Mouse (Mus musculus) intestine, embryonic 14.5 days (tissue): Measurements from ENCODE around the gene Pum2. TPM values are rescaled to one million over a fixed set of nuclear protein-coding genes. Genes with fewer than 3 reads are reported as not detected.

Experiments used
- ATAC-seq: fragments of 200-750 bp; cut with Nextera tagmentation; replicated peaks from 2 replicates; pipeline ENCODE4 v1.8.0; 2017; ENCODE audit warnings: low read depth, moderate number of reproducible peaks, moderate TSS enrichment, moderate library complexity; ENCODE audit not compliant: low FRiP score, low TSS enrichment
- DNase-seq: peaks from one replicate; pipeline ENCODE4 v3.0.0-alpha.2; 2018; ENCODE audit warnings: low spot score
- H3K27ac ChIP-seq: fragments of 300-500 bp; sonication (generic); 2 replicates; pipeline ENCODE4 v1.5.1; 2014; ENCODE audit warnings: low read depth, mild to moderate bottlenecking, control low read depth
- H3K27me3 ChIP-seq: fragments of 300-500 bp; sonication (generic); replicated peaks from 2 replicates; pipeline ENCODE4 v1.6.1; 2014; ENCODE audit warnings: low read length, control low read depth; ENCODE audit not compliant: control insufficient read depth, insufficient read depth
- H3K36me3 ChIP-seq: fragments of 300-500 bp; sonication (generic); 2 replicates; pipeline ENCODE4 v1.6.1; 2014; ENCODE audit warnings: low read length, control low read depth; ENCODE audit not compliant: control insufficient read depth, insufficient read depth
- H3K4me1 ChIP-seq: fragments of 300-500 bp; sonication (generic); replicated peaks from 2 replicates; pipeline ENCODE4 v1.6.1; 2014; ENCODE audit warnings: low read length, control low read depth, mixed read lengths; ENCODE audit not compliant: control insufficient read depth, insufficient read depth
- H3K4me2 ChIP-seq: fragments of 300-500 bp; sonication (generic); 2 replicates; pipeline ENCODE4 v1.6.1; 2014; ENCODE audit warnings: low read length
- H3K4me3 ChIP-seq: fragments of 300-500 bp; sonication (generic); 2 replicates; pipeline ENCODE4 v1.5.1; 2014; ENCODE audit warnings: low read depth, low read length, control low read depth, mixed read lengths
- H3K9ac ChIP-seq: fragments of 300-500 bp; sonication (generic); 2 replicates; pipeline ENCODE4 v1.6.1; 2014; ENCODE audit warnings: mild to moderate bottlenecking, low read length
- H3K9me3 ChIP-seq: fragments of 300-500 bp; sonication (generic); 2 replicates; pipeline ENCODE4 v1.6.1; 2016; ENCODE audit warnings: low read length, control low read depth; ENCODE audit not compliant: control insufficient read depth
- WGBS: fragments of 180-500 bp; shearing (Covaris S2); extraction: QIAGEN DNeasy Blood & Tissue Kit; methylation state at CpG from one replicate; pipeline ENCODE4 v1.1.7; 2014; 5-methylcytosine and 5-hydroxymethylcytosine counted together
- polyA plus RNA-seq: library from polyadenylated mRNA; unstranded; fragments of >200 nt; fragmentation: Nextera tagmentation; extraction: Ambion mirVana; gene quantifications from 2 replicates; pipeline ENCODE4 v1.2.1, GENCODE M21; 2014

Pum2 gene
- polyA plus RNA-seq, 1 experiment from 2014 or later = 59.2 TPM

DNA sequence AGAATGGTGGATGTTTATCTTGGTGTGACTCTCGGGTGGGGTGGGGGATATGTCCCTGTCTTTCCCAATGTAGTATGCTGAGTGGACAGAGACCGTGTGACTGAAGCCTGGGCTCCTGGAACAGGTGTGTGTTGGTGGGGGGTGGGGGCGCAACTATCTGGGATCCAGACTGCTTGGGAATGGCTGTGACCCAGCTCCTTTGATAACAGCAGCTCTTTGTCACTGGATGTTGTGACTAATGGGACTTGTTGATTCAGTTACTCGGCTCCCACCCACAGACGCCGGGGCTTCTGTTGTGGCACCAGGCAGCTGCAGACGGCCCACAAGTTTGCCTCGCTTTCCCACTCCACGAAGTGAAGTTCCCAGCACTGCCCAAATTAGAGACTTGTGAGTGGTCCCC, 110.3 kb downstream of the Pum2 start:
- 58% methylated on average over 9 of the region's 9 CpGs for WGBS
- no peak overlapping the region for H3K27ac ChIP-seq
- H3K9ac ChIP-seq = no peak overlapping the region
- no peak for ATAC-seq
- peaks cover 13% of the 10 kb centered on the region; the same call in 1 of the 2 replicates for H3K4me1 ChIP-seq
- no peak overlapping the region for H3K4me2 ChIP-seq
- DNase-seq = no peak
- H3K9me3 ChIP-seq = no peaks in the 10 kb centered on the region
- H3K27me3 ChIP-seq = no peaks in the 10 kb centered on the region
- no peak overlapping the region for H3K4me3 ChIP-seq
- no peaks in the 10 kb centered on the region for H3K36me3 ChIP-seq

DNA sequence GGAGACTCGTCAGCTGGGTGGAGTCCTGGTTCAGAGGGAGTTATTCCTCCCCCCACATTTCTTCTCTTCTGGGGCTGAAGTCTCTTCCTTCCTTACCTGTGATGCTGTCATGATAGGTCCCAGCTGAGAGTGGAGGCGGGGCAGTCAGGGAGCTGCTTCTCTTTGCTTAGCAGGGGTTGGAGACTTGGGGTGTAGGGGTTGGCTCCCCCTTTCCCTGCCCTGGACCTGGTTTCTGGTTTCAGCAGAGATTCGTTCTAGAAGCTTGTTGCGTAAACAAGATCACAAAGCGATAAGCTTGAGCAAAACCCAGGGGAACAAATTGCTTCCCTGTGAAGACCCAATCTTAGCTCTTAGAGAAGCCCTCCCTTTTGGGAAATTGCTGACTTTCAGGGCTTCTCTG, 112.5 kb downstream of the Pum2 start:
- Histone ChIP-seq H3K4me1 (peaks cover 2% of the 10 kb centered on the region; the same call in 1 of the 2 replicates), H3K4me2 (no peak overlapping the region), H3K9me3 (no peaks in the 10 kb centered on the region), H3K27me3 (no peaks in the 10 kb centered on the region), H3K4me3 (no peak overlapping the region), H3K27ac (no peak overlapping the region), H3K36me3 (peaks cover 20% of the 10 kb centered on the region), H3K9ac (no peak overlapping the region)
- DNase-seq = no peak
- 50% methylated on average over 5 of the region's 5 CpGs for WGBS
- ATAC-seq = no peak

- Histone ChIP-seq H3K27ac (no peak overlapping the region), H3K36me3 (peaks cover 26% of the 10 kb centered on the region), H3K4me1 (no peaks in the 10 kb centered on the region; the same call in 1 of the 2 replicates), H3K9me3 (no peaks in the 10 kb centered on the region), H3K27me3 (no peaks in the 10 kb centered on the region), H3K4me3 (no peak overlapping the region), H3K9ac (no peak overlapping the region), H3K4me2 (no peak overlapping the region)
- DNase-seq (no peak), ATAC-seq (no peak)
- WGBS = 82% methylated on average over 12 of the region's 12 CpGs
These were observed 113.2 kb downstream of the Pum2 start for GRCm38 (mm10) chr12:8786984-8787730.

- no peak for DNase-seq
These were observed 114.5 kb downstream of the Pum2 start for GRCm38 (mm10) chr12:8788469-8788868.

DNA sequence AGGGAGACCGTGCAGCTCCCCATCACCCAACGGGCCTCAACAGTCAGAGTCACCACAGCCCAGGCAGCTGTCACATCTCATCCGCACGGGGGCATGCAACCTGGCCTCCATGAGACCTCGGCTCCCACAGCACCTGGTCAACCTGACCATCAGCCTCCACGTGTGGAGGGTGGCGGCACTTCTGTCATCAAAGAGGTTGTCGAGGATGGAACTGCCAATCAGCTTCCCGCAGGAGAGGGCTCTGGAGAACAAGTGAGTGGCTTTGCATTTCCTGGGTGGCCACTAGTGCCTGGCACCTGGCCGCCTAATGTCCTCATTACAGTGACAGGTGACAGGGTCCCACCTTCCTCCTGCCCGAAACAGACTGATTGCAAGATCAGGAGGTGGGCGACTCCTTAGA, 116.7 kb downstream of the Pum2 start:
- DNase-seq = no peak
- WGBS = 90% methylated on average over 12 of the region's 12 CpGs
- H3K36me3 ChIP-seq = peaks cover 51% of the 10 kb centered on the region

More at GRCm38 (mm10) chr12:8788469-8788868, 114.5 kb downstream of the Pum2 start:
- H3K27ac ChIP-seq = no peak overlapping the region
- no peak overlapping the region for H3K4me2 ChIP-seq
- H3K36me3 ChIP-seq = peaks cover 39% of the 10 kb centered on the region
- H3K27me3 ChIP-seq = no peaks in the 10 kb centered on the region
- no peak overlapping the region for H3K4me3 ChIP-seq
- ATAC-seq = no peak
- no peak overlapping the region for H3K9ac ChIP-seq
- WGBS = 82% methylated on average over 3 of the region's 3 CpGs
- H3K9me3 ChIP-seq = no peaks in the 10 kb centered on the region
- no peaks in the 10 kb centered on the region; the same call in 1 of the 2 replicates for H3K4me1 ChIP-seq

GRCm38 (mm10) chr12:8793410-8794051, 119.6 kb downstream of the Pum2 start:
- Histone ChIP-seq H3K27me3 (no peaks in the 10 kb centered on the region), H3K4me3 (no peak overlapping the region), H3K36me3 (peaks cover 51% of the 10 kb centered on the region), H3K9me3 (peaks cover 5% of the 10 kb centered on the region; the same call in 1 of the 2 replicates), H3K9ac (no peak overlapping the region), H3K27ac (no peak overlapping the region), H3K4me1 (peaks cover 8% of the 10 kb centered on the region; the same call in 1 of the 2 replicates), H3K4me2 (no peak overlapping the region)
- no peak for DNase-seq
- WGBS = 89% methylated on average over 2 of the region's 2 CpGs
- no peak for ATAC-seq

More for the DNA sequence above, 116.7 kb downstream of the Pum2 start:
- Histone ChIP-seq H3K4me1 (no peaks in the 10 kb centered on the region), H3K4me2 (no peak overlapping the region), H3K27ac (no peak overlapping the region), H3K27me3 (no peaks in the 10 kb centered on the region), H3K9ac (no peak overlapping the region), H3K9me3 (peaks cover 5% of the 10 kb centered on the region; the same call in 1 of the 2 replicates), H3K4me3 (no peak overlapping the region)
- ATAC-seq = no peak

DNA sequence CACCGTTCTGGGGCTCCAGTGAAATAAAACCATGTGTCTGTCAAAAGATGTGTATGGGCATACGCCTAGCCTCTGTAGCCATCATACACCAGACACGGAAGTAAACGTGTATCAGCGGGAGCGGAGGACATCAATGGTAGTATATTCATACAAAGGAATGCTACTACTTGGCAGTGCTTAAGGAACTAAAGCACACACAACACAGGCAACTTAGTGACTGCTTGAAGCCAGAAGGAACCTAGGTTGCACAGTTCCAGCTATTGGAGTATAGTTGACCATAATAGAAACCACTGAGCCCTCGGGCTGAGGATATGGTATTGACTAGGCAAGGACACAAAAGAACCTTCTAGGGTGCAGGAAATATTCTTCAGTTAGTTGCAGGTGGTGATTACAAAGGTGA, 124.0 kb downstream of the Pum2 start:
- no peaks in the 10 kb centered on the region for H3K27me3 ChIP-seq
- peaks cover 16% of the 10 kb centered on the region for H3K36me3 ChIP-seq
- H3K27ac ChIP-seq = peak overlapping the region; percentile 74; the same call in 1 of the 2 replicates
- DNase-seq = no peak
- 81% methylated on average over 7 of the region's 7 CpGs for WGBS
- H3K4me1 ChIP-seq = peaks cover 22% of the 10 kb centered on the region
- H3K4me2 ChIP-seq = no peak overlapping the region
- H3K9me3 ChIP-seq = peaks cover 5% of the 10 kb centered on the region; the same call in 1 of the 2 replicates
- no peak overlapping the region for H3K4me3 ChIP-seq
- no peak overlapping the region for H3K9ac ChIP-seq
- no peak for ATAC-seq

GRCm38 (mm10) chr12:8798486-8799020, 124.6 kb downstream of the Pum2 start:
- H3K27ac ChIP-seq = peak overlapping the region; percentile 74

More at GRCm38 (mm10) chr12:8798486-8799020, 124.6 kb downstream of the Pum2 start:
- Histone ChIP-seq H3K4me3 (no peak overlapping the region), H3K36me3 (peaks cover 10% of the 10 kb centered on the region), H3K27me3 (no peaks in the 10 kb centered on the region), H3K9ac (no peak overlapping the region), H3K4me1 (peaks cover 26% of the 10 kb centered on the region), H3K9me3 (peaks cover 5% of the 10 kb centered on the region; the same call in 1 of the 2 replicates), H3K4me2 (no peak overlapping the region)
- ATAC-seq = no peak
- DNase-seq = no peak
- 24% methylated on average over 9 of the region's 9 CpGs for WGBS
